Mouse (Mus musculus): Measurements from ENCODE around the gene Usp25.

DNA sequence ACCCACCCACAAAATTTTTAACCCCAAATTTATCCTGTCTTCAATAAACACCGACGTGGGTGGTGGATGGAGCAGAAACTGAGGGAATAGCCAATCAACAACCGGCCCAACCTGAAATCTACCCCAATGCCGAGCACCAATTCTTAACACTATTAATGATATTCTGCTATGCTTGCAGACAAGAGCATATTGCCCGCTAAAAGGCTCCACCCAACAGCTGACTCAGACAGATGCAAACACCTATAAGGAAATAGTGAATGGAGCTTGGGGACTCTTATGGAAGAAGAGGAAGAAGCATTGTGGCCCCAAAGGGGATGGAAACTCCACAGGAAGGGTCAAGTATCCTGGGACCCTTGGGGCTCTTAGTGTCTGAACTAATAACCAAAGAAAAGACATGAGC lies 133.3 kb downstream of the Usp25 start:
- TF ChIP-seq POLR2A (IDR thresholded peaks at IDR 0.05; ENCODE audit: control insufficient read depth, extremely low read depth, insufficient read depth, low read length, poor library complexity) (no peak), CTCF (IDR thresholded peaks at IDR 0.05; ENCODE audit: borderline replicate concordance, control insufficient read depth, extremely low read depth, insufficient read depth, low read length, poor library complexity) (no peak)

Data from thymus, adult 2 months (tissue).